Mouse (Mus musculus): Measurements from ENCODE around the gene Add1.

Gene Add1

GRCm38 (mm10) chr5:34573268-34574221, at the start of gene Add1:
TSS of gene Add1 (plus strand) at chr5:34573664.
- peak; percentile 96 for DNase-seq (ENCODE audit: low spot score in 2 of 2)

GRCm38 (mm10) chr5:34523958-34524485, 49.4 kb upstream of the Add1 start:
- no peak for DNase-seq (ENCODE audit: low spot score in 2 of 2)

GRCm38 (mm10) chr5:34524511-34524910, 49.0 kb upstream of the Add1 start:
- no peak for DNase-seq (ENCODE audit: low spot score in 2 of 2)

GRCm38 (mm10) chr5:34525663-34526476, 47.6 kb upstream of the Add1 start, which contains the start of gene Sh3bp2:
TSS of gene Sh3bp2 (plus strand) at chr5:34525838.
- peak; percentile 99 to 100 for DNase-seq (ENCODE audit: low spot score in 2 of 2)

GRCm38 (mm10) chr5:34526477-34526775, 47.0 kb upstream of the Add1 start:
- no peak for DNase-seq (ENCODE audit: low spot score in 2 of 2)

- no peak for DNase-seq (ENCODE audit: low spot score in 2 of 2)
Measured at GRCm38 (mm10) chr5:34527352-34527751, 46.1 kb upstream of the Add1 start.

- no peak for DNase-seq (ENCODE audit: low spot score in 2 of 2)
Measured at GRCm38 (mm10) chr5:34528724-34529123, 44.7 kb upstream of the Add1 start.

GRCm38 (mm10) chr5:34530116-34530515, 43.3 kb upstream of the Add1 start:
- no peak for DNase-seq (ENCODE audit: low spot score in 2 of 2)

- DNase-seq (ENCODE audit: low spot score in 2 of 2), result no peak
Measured at GRCm38 (mm10) chr5:34530687-34531086, 42.8 kb upstream of the Add1 start.

GRCm38 (mm10) chr5:34533066-34533465, 40.4 kb upstream of the Add1 start:
- DNase-seq (ENCODE audit: low spot score in 2 of 2), result no peak

- no peak for DNase-seq (ENCODE audit: low spot score in 2 of 2)
Measured at GRCm38 (mm10) chr5:34533820-34534219, 39.6 kb upstream of the Add1 start.

GRCm38 (mm10) chr5:34534776-34535581, 38.5 kb upstream of the Add1 start:
- no peak for DNase-seq (ENCODE audit: low spot score in 2 of 2)

- no peak for DNase-seq (ENCODE audit: low spot score in 2 of 2)
Measured at GRCm38 (mm10) chr5:34535831-34536230, 37.6 kb upstream of the Add1 start.

- no peak for DNase-seq (ENCODE audit: low spot score in 2 of 2)
Measured at GRCm38 (mm10) chr5:34538079-34538478, 35.4 kb upstream of the Add1 start.

GRCm38 (mm10) chr5:34538527-34538926, 34.9 kb upstream of the Add1 start:
- DNase-seq (ENCODE audit: low spot score in 2 of 2), result peak in 1 of 2 experiments; percentile 76

GRCm38 (mm10) chr5:34539121-34539520, 34.3 kb upstream of the Add1 start:
- DNase-seq (ENCODE audit: low spot score in 2 of 2), result no peak

- DNase-seq (ENCODE audit: low spot score in 2 of 2), result no peak
Measured at GRCm38 (mm10) chr5:34542166-34542565, 31.3 kb upstream of the Add1 start.

- DNase-seq (ENCODE audit: low spot score in 2 of 2), result peak in 1 of 2 experiments; percentile 47
Measured at GRCm38 (mm10) chr5:34543114-34543513, 30.4 kb upstream of the Add1 start.

- DNase-seq (ENCODE audit: low spot score in 2 of 2), result peak in 1 of 2 experiments; percentile 57
Measured at GRCm38 (mm10) chr5:34547410-34547809, 26.1 kb upstream of the Add1 start.

- DNase-seq (ENCODE audit: low spot score in 2 of 2), result peak in 1 of 2 experiments; percentile 17
Measured at GRCm38 (mm10) chr5:34549135-34549482, 24.4 kb upstream of the Add1 start.

GRCm38 (mm10) chr5:34549483-34550221, 23.8 kb upstream of the Add1 start:
- peak in 1 of 2 experiments; percentile 45 for DNase-seq (ENCODE audit: low spot score in 2 of 2)

All from spleen, postnatal 10 days (tissue).